Mouse (Mus musculus) forebrain, postnatal 0 days (tissue): Measurements from ENCODE around the gene Lingo3. TPM values are rescaled to one million over a fixed set of nuclear protein-coding genes. Genes with fewer than 3 reads are reported as not detected.

Source experiments
- ATAC-seq: fragments of 200-750 bp; cut with Nextera tagmentation; 2 replicates; pipeline ENCODE4 v1.8.0; 2017; ENCODE audit warnings: mild to moderate bottlenecking, moderate library complexity
- DNase-seq: peaks from one replicate; pipeline ENCODE4 v3.0.0-alpha.2; 2015
- H3K27ac ChIP-seq: fragments of 300-500 bp; sonication (generic); 2 replicates; pipeline ENCODE4 v1.5.1; 2014; ENCODE audit warnings: low read depth, mild to moderate bottlenecking, antibody characterized with exemption, low read length, moderate library complexity, mixed read lengths
- H3K27me3 ChIP-seq: fragments of 300-500 bp; sonication (generic); 2 replicates; pipeline ENCODE4 v1.6.1; 2014; ENCODE audit warnings: mild to moderate bottlenecking, low read length, mixed read lengths; ENCODE audit not compliant: insufficient read depth
- H3K36me3 ChIP-seq: fragments of 300-500 bp; sonication (generic); 2 replicates; pipeline ENCODE4 v1.6.1; 2014; ENCODE audit warnings: mild to moderate bottlenecking, moderate library complexity; ENCODE audit not compliant: insufficient read depth
- H3K4me1 ChIP-seq: fragments of 300-500 bp; sonication (generic); 2 replicates; pipeline ENCODE4 v1.6.1; 2014; ENCODE audit warnings: antibody characterized with exemption; ENCODE audit not compliant: insufficient read depth
- H3K4me2 ChIP-seq: fragments of 300-500 bp; sonication (generic); 2 replicates; pipeline ENCODE4 v1.6.1; 2014; ENCODE audit warnings: low read depth, mild to moderate bottlenecking, moderate library complexity
- H3K4me3 ChIP-seq: fragments of 300-500 bp; sonication (generic); 2 replicates; pipeline ENCODE4 v1.5.1; 2014; ENCODE audit warnings: low read depth, low read length, mixed read lengths
- H3K9ac ChIP-seq: fragments of 300-500 bp; sonication (generic); 2 replicates; pipeline ENCODE4 v1.6.1; 2014; ENCODE audit warnings: mild to moderate bottlenecking
- H3K9me3 ChIP-seq: fragments of 300-500 bp; sonication (generic); 2 replicates; pipeline ENCODE4 v1.6.1; 2016; ENCODE audit warnings: low read length
- CTCF ChIP-seq: sonication (generic); IDR thresholded peaks from 2 replicates; pipeline ENCODE4 v1.5.1; 2016; ENCODE audit warnings: antibody characterized with exemption, control low read depth, low read depth
- WGBS: fragments of 180-500 bp; shearing (Covaris S2); extraction: QIAGEN DNeasy Blood & Tissue Kit; methylation state at CpG from one replicate; pipeline ENCODE4 v1.1.7; 2014; 5-methylcytosine and 5-hydroxymethylcytosine counted together
- polyA plus RNA-seq: library from polyadenylated mRNA; unstranded; fragments of >200 nt; fragmentation: Nextera tagmentation; extraction: Ambion mirVana; gene quantifications from 2 replicates; pipeline ENCODE4 v1.2.1, GENCODE M21; 2015
- total RNA-seq: library from RNA; depleted of rRNA; stranded (reverse); fragments of >200 nt; gene quantifications from 2 replicates; pipeline ENCODE4 v1.2.3, GENCODE M21; 2014

Lingo3 gene
- total and polyA plus RNA-seq, 2 experiments from 2014 or later, result 20.3 to 23.7 TPM

- Histone ChIP-seq H3K4me2 (no peak overlapping the region), H3K4me3 (no peak overlapping the region), H3K4me1 (no peaks in the 10 kb centered on the region), H3K27ac (no peak overlapping the region), H3K9me3 (no peaks in the 10 kb centered on the region), H3K27me3 (no peaks in the 10 kb centered on the region), H3K9ac (no peak overlapping the region), H3K36me3 (no peaks in the 10 kb centered on the region)
- ATAC-seq, result no peak
- TF ChIP-seq CTCF, result no peak
- 79% methylated on average over 9 of the region's 9 CpGs for WGBS
- DNase-seq, result no peak
These were observed 30.2 kb upstream of the Lingo3 start for GRCm38 (mm10) chr10:80874035-80874434.

- H3K9me3 ChIP-seq, result no peaks in the 10 kb centered on the region
- no peak within 1 kb of the TSS for H3K4me3 ChIP-seq
- TF ChIP-seq CTCF, result no peak
- ATAC-seq, result no peak
- no peak within 1 kb of the TSS for H3K27ac ChIP-seq
- peaks cover 11% of the 10 kb centered on the region for H3K36me3 ChIP-seq
- no peak for DNase-seq
- no peaks in the 10 kb centered on the region for H3K27me3 ChIP-seq
- H3K4me2 ChIP-seq, result no peak within 1 kb of the TSS
- no peaks in the 10 kb centered on the region for H3K4me1 ChIP-seq
- H3K9ac ChIP-seq, result no peak within 1 kb of the TSS
- 35% methylated on average over 9 of the region's 9 CpGs for WGBS
These were observed 27.7 kb upstream of the Lingo3 start, which contains the start of gene Tmprss9 for GRCm38 (mm10) chr10:80871581-80871980. Tmprss9 (plus strand) TSS chr10:80871848.

- Histone ChIP-seq H3K4me1 (no peaks in the 10 kb centered on the region), H3K27me3 (no peaks in the 10 kb centered on the region), H3K9ac (no peak overlapping the region), H3K36me3 (peaks cover 16% of the 10 kb centered on the region), H3K9me3 (no peaks in the 10 kb centered on the region), H3K27ac (no peak overlapping the region), H3K4me3 (no peak overlapping the region), H3K4me2 (no peak overlapping the region)
- ATAC-seq (no peak), DNase-seq (no peak)
- 92% methylated on average over 3 of the region's 6 CpGs for WGBS
- no peak for TF ChIP-seq CTCF
These were observed 27.2 kb upstream of the Lingo3 start for GRCm38 (mm10) chr10:80870993-80871392.

GRCm38 (mm10) chr10:80864446-80864845, 20.6 kb upstream of the Lingo3 start:
- DNase-seq, result no peak
- WGBS, result 85% methylated on average over 16 of the region's 16 CpGs

GRCm38 (mm10) chr10:80862305-80862704, 18.5 kb upstream of the Lingo3 start:
- DNase-seq (no peak), ATAC-seq (no peak)
- Histone ChIP-seq H3K4me2 (no peak overlapping the region), H3K27me3 (no peaks in the 10 kb centered on the region), H3K4me1 (no peaks in the 10 kb centered on the region), H3K9ac (no peak overlapping the region), H3K27ac (no peak overlapping the region), H3K4me3 (no peak overlapping the region), H3K36me3 (peaks cover 56% of the 10 kb centered on the region), H3K9me3 (no peaks in the 10 kb centered on the region)
- 93% methylated on average over 5 of the region's 5 CpGs for WGBS
- TF ChIP-seq CTCF, result no peak

More at GRCm38 (mm10) chr10:80864446-80864845, 20.6 kb upstream of the Lingo3 start:
- Histone ChIP-seq H3K4me1 (no peaks in the 10 kb centered on the region), H3K36me3 (peaks cover 63% of the 10 kb centered on the region), H3K4me3 (no peak overlapping the region), H3K4me2 (no peak overlapping the region), H3K27me3 (no peaks in the 10 kb centered on the region), H3K27ac (no peak overlapping the region), H3K9ac (no peak overlapping the region), H3K9me3 (no peaks in the 10 kb centered on the region)
- no peak for TF ChIP-seq CTCF
- ATAC-seq, result no peak

DNA sequence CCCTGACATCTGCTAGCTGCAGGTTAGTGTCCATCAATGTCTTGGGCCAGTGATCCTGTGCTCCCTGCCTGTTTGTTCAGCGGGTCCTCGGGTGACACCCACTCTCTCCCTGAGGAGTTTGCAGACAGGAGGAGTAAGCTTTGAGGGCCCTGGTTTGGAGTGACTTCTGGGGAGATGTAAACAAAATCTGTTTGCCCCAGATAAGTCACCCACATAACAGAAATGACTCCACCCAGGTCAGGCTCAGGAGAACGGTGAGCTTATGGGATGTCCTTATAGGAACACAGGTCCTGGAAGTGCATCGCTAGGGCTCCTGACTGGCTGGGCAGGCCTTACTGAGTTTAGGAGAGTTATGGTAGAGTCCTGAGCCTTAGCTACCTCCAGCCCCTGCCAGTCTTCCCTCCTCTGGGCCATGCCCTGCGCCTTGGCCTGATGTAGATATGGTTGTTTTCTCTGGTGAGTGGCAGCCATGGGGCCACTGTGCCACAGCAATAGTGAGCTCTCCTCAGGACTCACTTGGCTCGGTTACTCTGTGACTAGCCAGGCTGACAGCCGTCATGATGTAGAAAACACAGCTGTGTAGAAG, 14.6 kb upstream of the Lingo3 start:
- Histone ChIP-seq H3K36me3 (peaks cover 24% of the 10 kb centered on the region), H3K27me3 (no peaks in the 10 kb centered on the region), H3K9me3 (no peaks in the 10 kb centered on the region), H3K9ac (no peak overlapping the region), H3K27ac (no peak overlapping the region), H3K4me3 (no peak overlapping the region), H3K4me1 (peaks cover 19% of the 10 kb centered on the region), H3K4me2 (no peak overlapping the region)
- 87% methylated on average over 7 of the region's 7 CpGs for WGBS
- DNase-seq (no peak), ATAC-seq (no peak)
- no peak for TF ChIP-seq CTCF

DNA sequence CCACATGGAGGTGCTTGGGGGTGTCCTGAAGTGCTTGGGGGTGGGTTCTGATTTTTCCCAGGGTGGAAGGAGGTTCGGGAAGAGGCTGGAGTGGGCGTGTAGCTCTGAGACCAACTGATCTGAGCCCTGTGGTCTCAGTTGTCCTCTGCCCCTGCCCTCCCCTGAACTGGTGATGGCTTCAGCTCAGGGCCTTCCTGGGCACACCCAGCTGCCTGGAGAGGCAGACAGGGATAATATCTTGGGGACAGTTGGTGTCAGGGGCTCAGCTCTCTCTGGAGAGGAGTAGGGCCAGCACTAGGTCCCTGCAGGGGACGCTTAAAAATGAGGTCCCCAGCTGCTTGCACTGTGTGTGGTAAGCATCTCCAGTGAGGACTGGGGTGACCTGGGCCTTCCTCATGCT, 14.0 kb upstream of the Lingo3 start:
- Histone ChIP-seq H3K4me3 (no peak overlapping the region), H3K9me3 (no peaks in the 10 kb centered on the region), H3K36me3 (peaks cover 25% of the 10 kb centered on the region), H3K4me2 (no peak overlapping the region), H3K4me1 (peaks cover 19% of the 10 kb centered on the region), H3K27me3 (no peaks in the 10 kb centered on the region), H3K27ac (no peak overlapping the region), H3K9ac (no peak overlapping the region; the same call in 1 of the 2 replicates)
- WGBS, result 58% methylated on average over 3 of the region's 3 CpGs
- DNase-seq (no peak), ATAC-seq (no peak)
- no peak for TF ChIP-seq CTCF
